Mouse (Mus musculus): ENCODE results near the gene Dhrs7c. TPM values are rescaled to one million over a fixed set of nuclear protein-coding genes. Genes with fewer than 3 reads are reported as not detected.

The Dhrs7c gene
- polyA plus RNA-seq (2014; fragmentation: Nextera tagmentation; extraction: Ambion mirVana): not detected in 2 replicates

GRCm38 (mm10) chr11:67797931-67798330, at the start of gene Dhrs7c:
Dhrs7c (plus strand) TSS chr11:67798187.
- no peak within 1 kb of the TSS for H3K4me2 ChIP-seq (replicated peaks)
- ATAC-seq (ENCODE audit: low FRiP score): no peak
- no peaks in the 10 kb centered on the region for H3K36me3 ChIP-seq (replicated peaks; ENCODE audit: control insufficient read depth, insufficient read depth)
- no peak for DNase-seq (ENCODE audit: low spot score)
- H3K27me3 ChIP-seq (ENCODE audit: control insufficient read depth, insufficient read depth, low read length): no peaks in the 10 kb centered on the region
- no peaks in the 10 kb centered on the region for H3K4me1 ChIP-seq (replicated peaks; ENCODE audit: control insufficient read depth, insufficient read depth, low read length)
- 78% methylated on average over 7 of the region's 7 CpGs for WGBS
- H3K4me3 ChIP-seq (replicated peaks; ENCODE audit: low read length): no peak within 1 kb of the TSS
- no peak within 1 kb of the TSS for H3K9ac ChIP-seq
- no peak within 1 kb of the TSS for H3K27ac ChIP-seq
- H3K9me3 ChIP-seq (ENCODE audit: control insufficient read depth, low read length): no peaks in the 10 kb centered on the region

- H3K36me3 ChIP-seq (replicated peaks; ENCODE audit: control insufficient read depth, insufficient read depth): no peaks in the 10 kb centered on the region
- no peak overlapping the region for H3K9ac ChIP-seq
- DNase-seq (ENCODE audit: low spot score) (no peak), ATAC-seq (ENCODE audit: low FRiP score) (no peak)
- WGBS: 100% methylated on average over 1 of the region's 1 CpGs
- no peaks in the 10 kb centered on the region for H3K4me1 ChIP-seq (replicated peaks; ENCODE audit: control insufficient read depth, insufficient read depth, low read length)
- no peak overlapping the region for H3K4me3 ChIP-seq (replicated peaks; ENCODE audit: low read length)
- no peak overlapping the region for H3K4me2 ChIP-seq (replicated peaks)
- no peaks in the 10 kb centered on the region for H3K9me3 ChIP-seq (ENCODE audit: control insufficient read depth, low read length)
- no peak overlapping the region for H3K27ac ChIP-seq
- H3K27me3 ChIP-seq (ENCODE audit: control insufficient read depth, insufficient read depth, low read length): no peaks in the 10 kb centered on the region
These were observed 41.7 kb upstream of the Dhrs7c start for GRCm38 (mm10) chr11:67756287-67756686.

GRCm38 (mm10) chr11:67757373-67758167, 40.4 kb upstream of the Dhrs7c start:
- Histone ChIP-seq H3K9me3 (ENCODE audit: control insufficient read depth, low read length) (no peaks in the 10 kb centered on the region), H3K9ac (no peak overlapping the region), H3K4me2 (replicated peaks) (no peak overlapping the region), H3K4me3 (replicated peaks; ENCODE audit: low read length) (no peak overlapping the region), H3K4me1 (replicated peaks; ENCODE audit: control insufficient read depth, insufficient read depth, low read length) (no peaks in the 10 kb centered on the region), H3K27ac (no peak overlapping the region), H3K36me3 (replicated peaks; ENCODE audit: control insufficient read depth, insufficient read depth) (no peaks in the 10 kb centered on the region), H3K27me3 (ENCODE audit: control insufficient read depth, insufficient read depth, low read length) (no peaks in the 10 kb centered on the region)
- no peak for DNase-seq (ENCODE audit: low spot score)
- WGBS: 76% methylated on average over 15 of the region's 15 CpGs
- no peak for ATAC-seq (ENCODE audit: low FRiP score)

GRCm38 (mm10) chr11:67771053-67771452, 26.9 kb upstream of the Dhrs7c start, which contains the start of gene Glp2r:
Glp2r (minus strand) TSS chr11:67771153.
- WGBS: 87% methylated on average over 14 of the region's 14 CpGs
- DNase-seq (ENCODE audit: low spot score) (no peak), ATAC-seq (ENCODE audit: low FRiP score) (no peak)
- Histone ChIP-seq H3K4me3 (replicated peaks; ENCODE audit: low read length) (no peak within 1 kb of the TSS), H3K4me2 (replicated peaks) (no peak within 1 kb of the TSS), H3K36me3 (replicated peaks; ENCODE audit: control insufficient read depth, insufficient read depth) (no peaks in the 10 kb centered on the region), H3K9me3 (ENCODE audit: control insufficient read depth, low read length) (no peaks in the 10 kb centered on the region), H3K9ac (no peak within 1 kb of the TSS), H3K27me3 (ENCODE audit: control insufficient read depth, insufficient read depth, low read length) (no peaks in the 10 kb centered on the region), H3K27ac (no peak within 1 kb of the TSS), H3K4me1 (replicated peaks; ENCODE audit: control insufficient read depth, insufficient read depth, low read length) (no peaks in the 10 kb centered on the region)

GRCm38 (mm10) chr11:67771691-67772090, 26.3 kb upstream of the Dhrs7c start:
- DNase-seq (ENCODE audit: low spot score) (no peak), ATAC-seq (ENCODE audit: low FRiP score) (no peak)
- no peaks in the 10 kb centered on the region for H3K36me3 ChIP-seq (replicated peaks; ENCODE audit: control insufficient read depth, insufficient read depth)
- no peak overlapping the region for H3K4me2 ChIP-seq (replicated peaks)
- H3K27me3 ChIP-seq (ENCODE audit: control insufficient read depth, insufficient read depth, low read length): no peaks in the 10 kb centered on the region
- H3K9ac ChIP-seq: no peak overlapping the region
- no peak overlapping the region for H3K4me3 ChIP-seq (replicated peaks; ENCODE audit: low read length)
- 88% methylated on average over 2 of the region's 2 CpGs for WGBS
- H3K4me1 ChIP-seq (replicated peaks; ENCODE audit: control insufficient read depth, insufficient read depth, low read length): no peaks in the 10 kb centered on the region
- H3K27ac ChIP-seq: no peak overlapping the region
- no peaks in the 10 kb centered on the region for H3K9me3 ChIP-seq (ENCODE audit: control insufficient read depth, low read length)

- H3K9me3 ChIP-seq (ENCODE audit: control insufficient read depth, low read length): no peaks in the 10 kb centered on the region
- no peak overlapping the region for H3K27ac ChIP-seq
- no peaks in the 10 kb centered on the region for H3K27me3 ChIP-seq (ENCODE audit: control insufficient read depth, insufficient read depth, low read length)
- H3K4me1 ChIP-seq (replicated peaks; ENCODE audit: control insufficient read depth, insufficient read depth, low read length): no peaks in the 10 kb centered on the region
- H3K36me3 ChIP-seq (replicated peaks; ENCODE audit: control insufficient read depth, insufficient read depth): no peaks in the 10 kb centered on the region
- DNase-seq (ENCODE audit: low spot score) (peak; percentile 79), ATAC-seq (ENCODE audit: low FRiP score) (no peak)
- H3K9ac ChIP-seq: no peak overlapping the region
- H3K4me3 ChIP-seq (replicated peaks; ENCODE audit: low read length): no peak overlapping the region
- no peak overlapping the region for H3K4me2 ChIP-seq (replicated peaks)
- 27% methylated on average over 8 of the region's 8 CpGs for WGBS
These were observed 25.4 kb upstream of the Dhrs7c start for GRCm38 (mm10) chr11:67772577-67772976.

GRCm38 (mm10) chr11:67774379-67774778, 23.6 kb upstream of the Dhrs7c start, which contains the start of gene Gsg1l2:
Gsg1l2 (plus strand) TSS chr11:67774608.
- no peaks in the 10 kb centered on the region for H3K27me3 ChIP-seq (ENCODE audit: control insufficient read depth, insufficient read depth, low read length)
- H3K4me1 ChIP-seq (replicated peaks; ENCODE audit: control insufficient read depth, insufficient read depth, low read length): no peaks in the 10 kb centered on the region
- no peak within 1 kb of the TSS for H3K4me3 ChIP-seq (replicated peaks; ENCODE audit: low read length)
- DNase-seq (ENCODE audit: low spot score): no peak
- no peak for ATAC-seq (ENCODE audit: low FRiP score)
- WGBS: 75% methylated on average over 12 of the region's 12 CpGs
- no peaks in the 10 kb centered on the region for H3K36me3 ChIP-seq (replicated peaks; ENCODE audit: control insufficient read depth, insufficient read depth)
- H3K9me3 ChIP-seq (ENCODE audit: control insufficient read depth, low read length): no peaks in the 10 kb centered on the region
- H3K9ac ChIP-seq: no peak within 1 kb of the TSS
- no peak within 1 kb of the TSS for H3K27ac ChIP-seq
- no peak within 1 kb of the TSS for H3K4me2 ChIP-seq (replicated peaks)

GRCm38 (mm10) chr11:67790182-67790581, 7.8 kb upstream of the Dhrs7c start:
- H3K9me3 ChIP-seq (ENCODE audit: control insufficient read depth, low read length): no peaks in the 10 kb centered on the region
- 84% methylated on average over 11 of the region's 11 CpGs for WGBS
- no peaks in the 10 kb centered on the region for H3K36me3 ChIP-seq (replicated peaks; ENCODE audit: control insufficient read depth, insufficient read depth)
- no peak overlapping the region for H3K4me2 ChIP-seq (replicated peaks)
- ATAC-seq (ENCODE audit: low FRiP score): no peak
- no peak overlapping the region for H3K4me3 ChIP-seq (replicated peaks; ENCODE audit: low read length)
- no peaks in the 10 kb centered on the region for H3K4me1 ChIP-seq (replicated peaks; ENCODE audit: control insufficient read depth, insufficient read depth, low read length)
- no peak overlapping the region for H3K9ac ChIP-seq
- DNase-seq (ENCODE audit: low spot score): no peak
- no peak overlapping the region for H3K27ac ChIP-seq
- H3K27me3 ChIP-seq (ENCODE audit: control insufficient read depth, insufficient read depth, low read length): no peaks in the 10 kb centered on the region

GRCm38 (mm10) chr11:67800130-67800723, 2.2 kb downstream of the Dhrs7c start:
- no peaks in the 10 kb centered on the region for H3K4me1 ChIP-seq (replicated peaks; ENCODE audit: control insufficient read depth, insufficient read depth, low read length)
- H3K27ac ChIP-seq: no peak overlapping the region
- no peak for ATAC-seq (ENCODE audit: low FRiP score)
- no peaks in the 10 kb centered on the region for H3K36me3 ChIP-seq (replicated peaks; ENCODE audit: control insufficient read depth, insufficient read depth)
- H3K27me3 ChIP-seq (ENCODE audit: control insufficient read depth, insufficient read depth, low read length): no peaks in the 10 kb centered on the region
- H3K9ac ChIP-seq: no peak overlapping the region
- H3K4me2 ChIP-seq (replicated peaks): no peak overlapping the region
- no peak for DNase-seq (ENCODE audit: low spot score)
- no peaks in the 10 kb centered on the region for H3K9me3 ChIP-seq (ENCODE audit: control insufficient read depth, low read length)
- no peak overlapping the region for H3K4me3 ChIP-seq (replicated peaks; ENCODE audit: low read length)
